Mouse (Mus musculus): ENCODE data around the gene Rps6kb2.

DNA sequence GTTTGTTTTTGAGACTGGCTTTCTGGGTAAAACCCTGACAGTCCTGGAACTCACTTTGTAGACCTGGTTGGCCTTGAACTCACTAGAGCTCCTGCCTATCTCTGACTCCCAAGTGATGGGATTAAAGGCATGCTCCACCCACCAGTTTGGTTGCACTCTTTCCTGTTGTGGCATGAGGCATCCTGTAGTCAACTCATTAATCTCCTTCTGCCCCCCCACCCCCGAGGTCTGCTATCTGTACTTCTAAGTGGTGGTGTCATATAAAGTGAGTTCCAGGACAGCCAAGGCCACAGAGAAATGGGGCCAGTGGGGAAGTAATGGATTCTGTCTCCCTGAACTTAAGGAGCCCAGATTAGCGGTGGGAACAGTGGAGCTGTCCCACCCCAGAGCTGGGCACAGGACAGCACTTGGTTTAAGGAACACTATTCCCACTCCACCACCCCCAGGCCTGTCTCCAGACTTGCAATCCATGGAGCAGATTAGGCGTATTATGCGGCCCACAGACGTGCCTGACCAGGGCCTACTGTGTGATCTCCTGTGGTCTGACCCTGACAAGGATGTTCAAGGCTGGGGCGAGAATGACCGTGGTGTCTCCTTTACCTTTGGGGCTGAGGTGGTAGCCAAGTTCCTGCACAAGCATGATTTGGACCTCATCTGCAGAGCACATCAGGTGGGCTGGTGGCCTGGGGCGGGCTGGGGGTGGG lies 31.0 kb upstream of the Rps6kb2 start:
- TF ChIP-seq POLR2A (IDR thresholded peaks at IDR 0.05; ENCODE audit: low read depth, low read length), result no peak
- no peak for TF ChIP-seq CTCF (IDR thresholded peaks at IDR 0.05; ENCODE audit: extremely low read depth, insufficient read length, insufficient replicate concordance, low read depth, low read length)
